Mouse (Mus musculus): Measurements from ENCODE around the gene Tbl1xr1.

Gene Tbl1xr1

DNA sequence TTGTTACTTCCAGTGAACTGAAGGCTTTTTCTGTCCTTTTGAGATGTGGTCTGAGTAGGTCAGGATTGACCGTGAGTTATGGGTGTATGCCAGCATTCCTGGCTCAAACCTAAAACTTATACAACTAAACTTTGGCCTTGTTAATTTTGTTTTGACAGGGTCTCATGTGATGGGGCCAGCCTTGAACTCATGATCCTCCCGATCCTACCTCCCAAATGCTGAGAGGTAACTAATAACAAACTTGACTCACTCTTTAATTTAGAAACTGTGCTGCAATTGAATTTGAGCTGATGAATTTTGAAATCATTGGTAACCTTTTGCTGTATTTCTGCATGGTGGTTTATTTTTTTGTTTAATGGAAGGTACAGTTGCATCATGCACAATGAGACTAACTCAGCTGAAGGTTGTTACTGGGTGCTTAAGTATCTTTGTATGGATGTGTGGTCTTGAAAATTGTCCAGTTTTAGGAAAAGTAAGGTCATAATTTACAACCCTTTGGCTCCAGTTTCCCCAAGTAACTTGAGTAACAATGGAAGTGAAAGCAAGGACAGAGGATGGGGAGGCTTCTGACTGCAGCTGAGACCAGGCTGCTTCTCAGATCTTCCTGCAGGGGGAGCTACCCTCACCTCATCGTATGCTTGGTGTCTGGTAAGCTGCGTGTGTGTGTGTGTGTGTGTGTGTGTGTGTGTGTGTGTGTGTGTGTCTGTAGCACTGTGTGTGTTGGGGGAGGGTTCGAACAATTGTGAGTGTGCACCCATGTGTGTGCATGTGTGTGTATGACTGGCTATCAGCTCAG lies 66.6 kb downstream of the Tbl1xr1 start:
- no peak for DNase-seq (ENCODE audit: low read depth, low spot score)

DNA sequence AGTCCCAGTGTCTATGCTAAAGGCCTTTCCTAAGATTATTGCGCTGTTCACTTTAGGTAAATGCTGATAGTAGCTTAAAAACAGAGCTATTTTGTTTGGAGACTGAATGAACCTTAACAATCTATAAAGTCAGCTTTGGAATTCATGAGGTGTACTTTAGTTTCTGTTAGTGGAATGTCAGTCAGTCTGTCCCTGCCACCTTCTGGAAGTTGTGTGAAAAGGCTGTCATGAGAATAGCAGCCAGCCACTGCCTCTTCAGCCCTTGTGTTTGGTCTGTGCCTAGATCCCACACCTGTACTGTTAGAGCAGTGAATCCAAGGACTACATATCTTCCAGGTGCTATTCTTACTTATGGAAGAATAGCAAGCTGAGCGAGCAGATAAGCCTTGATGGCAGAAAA lies 67.8 kb downstream of the Tbl1xr1 start:
- DNase-seq (ENCODE audit: low read depth, low spot score): no peak

DNA sequence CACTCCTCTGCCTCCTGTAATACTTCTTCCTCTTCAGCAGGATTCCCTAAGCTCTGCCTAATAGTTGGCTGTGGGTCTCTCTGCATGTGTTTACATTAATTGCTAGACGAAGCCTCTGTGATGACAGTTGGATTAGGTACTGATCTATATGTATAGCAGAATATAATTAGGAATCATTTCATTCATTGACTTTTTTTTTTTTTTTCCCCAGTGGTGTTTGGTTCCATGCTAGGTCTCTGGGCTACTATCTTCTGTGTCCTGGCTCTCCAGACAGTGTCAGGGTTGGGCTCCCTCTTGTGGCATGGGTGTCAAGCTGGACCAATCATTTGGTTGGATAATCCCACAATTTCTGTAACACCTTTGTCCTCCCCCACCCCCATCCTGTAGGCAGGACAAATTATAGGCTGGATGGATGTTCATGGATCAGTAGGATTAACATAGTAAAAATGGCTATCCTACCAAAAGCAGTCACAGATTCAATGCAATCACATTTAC lies 71.0 kb downstream of the Tbl1xr1 start:
- no peak for DNase-seq (ENCODE audit: low read depth, low spot score)

DNA sequence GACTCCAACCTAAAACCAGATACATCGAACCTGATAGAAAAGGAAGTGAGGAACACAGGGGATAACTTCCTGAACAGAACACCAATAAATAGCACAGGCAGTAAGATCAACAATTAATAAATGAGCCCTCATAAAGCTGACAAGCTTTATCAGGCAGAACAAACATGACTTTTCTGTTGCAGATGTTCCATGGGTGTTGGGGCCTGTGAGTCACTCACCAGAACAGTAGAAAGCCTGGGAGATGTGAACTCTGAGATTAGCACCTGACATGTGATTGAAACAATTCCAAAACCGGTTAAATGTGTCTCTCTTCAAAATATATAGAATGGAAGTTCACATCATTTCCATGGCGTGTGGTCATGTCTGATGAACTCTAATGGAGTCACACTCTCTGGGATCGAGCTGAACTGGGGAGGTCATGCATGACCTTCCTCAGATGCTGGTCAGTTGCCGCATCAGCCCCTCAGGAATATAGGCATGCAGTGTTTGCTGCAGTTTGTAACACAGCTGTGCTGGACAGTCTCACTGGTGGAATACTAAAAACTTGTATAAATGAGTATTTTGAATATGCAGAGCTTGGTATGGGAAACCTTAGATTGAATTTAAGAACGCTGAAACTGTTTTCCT lies 72.0 kb downstream of the Tbl1xr1 start:
- DNase-seq (ENCODE audit: low read depth, low spot score): no peak

DNA sequence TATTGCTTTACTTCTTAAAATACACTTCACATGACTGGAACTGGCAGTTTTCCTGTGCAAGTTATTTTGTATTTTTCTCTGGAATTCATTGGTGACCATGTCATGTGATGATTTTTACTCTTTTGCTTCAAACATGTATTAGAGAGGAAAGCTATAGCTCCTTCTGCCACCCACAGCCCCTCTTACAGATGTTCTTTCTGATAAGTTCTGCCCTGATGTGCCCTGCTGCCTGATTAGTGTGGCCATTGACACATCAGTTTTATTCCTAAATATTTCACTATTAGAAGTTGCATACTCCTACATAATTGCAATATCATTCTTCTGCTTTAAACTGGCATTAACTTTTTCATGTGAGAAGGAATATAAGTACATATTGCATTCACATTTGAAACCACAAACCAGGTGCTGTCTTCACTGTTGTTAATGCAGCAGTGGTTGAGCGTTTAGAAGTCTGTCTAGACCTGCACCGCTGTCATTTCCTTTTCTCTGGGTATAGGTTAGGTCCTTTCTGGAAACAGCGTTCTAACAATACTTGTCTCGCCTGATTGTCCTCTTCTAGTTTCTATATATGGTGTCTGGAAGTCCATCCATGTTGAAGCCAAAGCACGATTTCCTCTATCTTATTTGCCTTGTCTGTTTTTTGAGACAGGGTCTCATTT lies 74.5 kb downstream of the Tbl1xr1 start:
- no peak for DNase-seq (ENCODE audit: low read depth, low spot score)

DNA sequence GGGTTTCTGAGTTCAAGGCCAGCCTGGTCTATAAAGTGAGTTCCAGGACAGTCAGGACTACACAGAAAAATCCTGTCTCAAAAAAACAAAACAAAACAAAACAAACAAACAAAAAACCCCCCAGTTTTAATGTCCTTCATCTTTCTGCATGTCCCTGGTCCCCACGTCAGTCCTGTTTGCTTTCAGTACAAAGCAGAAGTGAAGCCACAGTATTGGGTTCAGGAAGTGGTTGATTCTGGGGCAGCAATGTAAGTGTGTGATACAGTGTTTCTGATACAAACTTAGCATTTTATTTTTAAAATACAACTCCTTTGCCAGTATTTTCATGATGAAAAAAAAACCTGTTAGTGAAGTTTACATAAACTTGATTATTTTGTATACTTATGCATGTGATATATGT lies 76.3 kb downstream of the Tbl1xr1 start:
- no peak for DNase-seq (ENCODE audit: low read depth, low spot score)

- DNase-seq (ENCODE audit: low read depth, low spot score): no peak
Measured at GRCm38 (mm10) chr3:22154522-22154921, 78.1 kb downstream of the Tbl1xr1 start.

DNA sequence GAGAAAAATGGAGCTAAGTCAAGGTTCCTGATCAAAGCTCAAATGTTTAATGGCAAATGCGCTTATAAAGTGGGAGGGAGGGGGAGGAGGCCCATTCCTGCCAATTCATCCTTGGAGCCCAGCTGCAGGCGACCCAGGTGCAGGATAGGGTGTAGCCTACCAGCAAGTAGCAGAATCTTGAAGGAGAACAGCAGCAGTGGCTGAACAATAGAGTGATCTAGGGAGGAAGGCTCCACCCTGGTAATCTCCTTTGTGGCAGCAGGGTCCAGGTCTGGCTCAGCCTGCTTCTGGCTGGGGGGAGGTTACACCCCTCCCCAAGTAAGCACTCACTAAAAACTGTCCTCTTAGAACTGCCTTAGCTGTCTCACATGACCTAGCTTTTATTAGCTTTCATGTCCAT lies 79.9 kb downstream of the Tbl1xr1 start:
- DNase-seq (ENCODE audit: low read depth, low spot score): no peak

DNA sequence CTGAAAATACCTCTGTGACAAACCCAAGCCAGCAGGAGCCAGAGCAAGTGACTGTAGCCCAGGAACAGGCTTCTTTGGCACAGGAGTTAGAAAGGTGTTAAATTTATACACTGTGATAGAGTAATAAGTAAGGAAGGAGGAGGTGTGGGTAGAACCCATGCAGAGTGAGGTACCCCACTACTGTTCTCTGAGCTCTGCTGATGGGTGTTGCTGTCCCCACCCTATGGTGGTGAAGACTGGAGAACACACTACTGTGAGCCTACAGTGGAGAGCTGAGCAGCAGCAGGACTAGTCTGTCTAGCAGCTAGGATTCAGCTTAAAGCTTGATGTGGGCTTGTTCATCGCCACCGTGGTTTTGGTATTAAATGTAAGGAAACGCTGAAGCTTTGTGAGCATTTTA lies 86.5 kb downstream of the Tbl1xr1 start:
- no peak for DNase-seq (ENCODE audit: low read depth, low spot score)

GRCm38 (mm10) chr3:22167856-22168255 lies 91.4 kb downstream of the Tbl1xr1 start:
- no peak for DNase-seq (ENCODE audit: low read depth, low spot score)

GRCm38 (mm10) chr3:22168432-22168831 lies 92.0 kb downstream of the Tbl1xr1 start:
- no peak for DNase-seq (ENCODE audit: low read depth, low spot score)

- no peak for DNase-seq (ENCODE audit: low read depth, low spot score)
Measured at GRCm38 (mm10) chr3:22171526-22171925, 95.1 kb downstream of the Tbl1xr1 start.

GRCm38 (mm10) chr3:22172410-22172809 lies 96.0 kb downstream of the Tbl1xr1 start:
- DNase-seq (ENCODE audit: low read depth, low spot score): no peak

DNA sequence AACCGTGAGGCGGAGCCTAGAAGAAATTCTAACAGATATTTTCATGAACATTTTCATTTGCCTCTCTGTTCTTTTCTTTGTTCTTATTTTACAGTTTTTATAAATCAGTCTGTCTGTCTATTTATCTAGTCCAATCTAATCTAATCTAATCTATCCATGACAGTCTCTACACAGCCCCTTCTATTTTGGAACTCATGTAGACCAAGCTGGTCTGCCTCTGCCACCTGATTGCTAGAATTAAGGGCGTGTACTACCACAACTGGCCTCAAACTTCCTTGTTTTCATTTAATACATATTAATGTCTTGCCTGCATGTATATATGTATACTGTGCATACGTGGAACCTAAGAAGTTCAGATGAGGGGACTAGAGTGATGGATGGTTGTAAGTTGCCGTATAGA lies 96.7 kb downstream of the Tbl1xr1 start:
- no peak for DNase-seq (ENCODE audit: low read depth, low spot score)

DNA sequence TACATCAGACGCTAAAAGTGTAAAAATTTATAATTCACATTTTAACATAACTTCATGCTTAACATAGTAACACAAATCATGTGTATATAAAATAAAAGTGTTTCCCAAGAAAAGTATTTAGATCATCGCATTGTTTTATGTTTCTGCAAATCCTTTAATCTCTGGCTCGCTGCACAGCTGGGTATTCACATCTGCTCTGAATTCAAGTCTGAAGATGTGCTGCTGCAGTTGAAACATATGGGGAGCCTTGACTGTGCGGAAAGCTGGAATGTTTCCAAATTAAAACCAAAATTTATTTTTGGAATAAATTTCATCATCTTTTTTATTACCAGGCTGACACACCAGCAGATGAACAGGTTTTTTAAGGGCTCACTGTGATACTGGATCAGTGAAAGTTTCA lies 97.8 kb downstream of the Tbl1xr1 start:
- no peak for DNase-seq (ENCODE audit: low read depth, low spot score)

- DNase-seq (ENCODE audit: low read depth, low spot score): no peak
Measured at GRCm38 (mm10) chr3:22180076-22180475, 103.6 kb downstream of the Tbl1xr1 start.

DNA sequence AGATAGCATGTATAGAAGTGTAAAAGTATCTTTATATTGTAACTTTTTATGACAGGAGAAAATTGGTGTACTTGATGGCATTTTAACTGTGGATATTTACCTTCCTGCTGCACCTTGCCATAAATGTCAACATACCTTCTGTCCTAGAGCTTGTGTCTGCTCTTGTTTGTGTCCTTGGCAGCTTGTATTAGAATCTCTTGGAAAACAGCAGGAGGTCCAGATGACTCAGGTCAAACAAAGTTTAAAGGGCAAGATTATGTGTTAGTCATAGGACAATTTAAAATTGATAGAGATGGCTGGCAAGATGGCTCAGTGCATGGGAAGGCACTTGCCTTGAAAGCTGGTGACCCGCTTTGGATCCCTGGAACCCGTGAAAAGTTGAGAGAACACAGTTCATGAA lies 104.6 kb downstream of the Tbl1xr1 start:
- DNase-seq (ENCODE audit: low read depth, low spot score): no peak

DNA sequence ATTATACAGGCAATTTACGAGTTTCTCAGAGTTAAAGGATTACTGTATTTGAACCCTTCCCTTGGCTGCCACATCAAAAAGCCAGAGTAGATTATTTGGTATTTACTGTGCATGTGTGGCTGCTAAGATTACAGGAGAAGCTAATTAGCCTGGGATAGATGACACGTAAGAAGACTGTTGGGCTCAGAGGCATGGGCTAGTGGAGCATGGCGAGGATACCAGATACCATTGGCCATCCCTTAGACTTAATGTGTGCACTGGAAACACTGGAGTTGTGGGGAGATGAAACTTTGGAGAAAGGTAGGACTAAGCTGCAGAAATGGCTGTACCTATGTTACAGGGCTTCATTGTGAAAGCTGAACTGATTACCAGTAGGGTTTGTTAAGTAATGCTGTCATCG lies 108.8 kb downstream of the Tbl1xr1 start:
- DNase-seq (ENCODE audit: low read depth, low spot score): no peak

GRCm38 (mm10) chr3:22190498-22190897 lies 114.0 kb downstream of the Tbl1xr1 start:
- DNase-seq (ENCODE audit: low read depth, low spot score): peak; percentile 37

GRCm38 (mm10) chr3:22192931-22193330 lies 116.5 kb downstream of the Tbl1xr1 start:
- no peak for DNase-seq (ENCODE audit: low read depth, low spot score)

DNA sequence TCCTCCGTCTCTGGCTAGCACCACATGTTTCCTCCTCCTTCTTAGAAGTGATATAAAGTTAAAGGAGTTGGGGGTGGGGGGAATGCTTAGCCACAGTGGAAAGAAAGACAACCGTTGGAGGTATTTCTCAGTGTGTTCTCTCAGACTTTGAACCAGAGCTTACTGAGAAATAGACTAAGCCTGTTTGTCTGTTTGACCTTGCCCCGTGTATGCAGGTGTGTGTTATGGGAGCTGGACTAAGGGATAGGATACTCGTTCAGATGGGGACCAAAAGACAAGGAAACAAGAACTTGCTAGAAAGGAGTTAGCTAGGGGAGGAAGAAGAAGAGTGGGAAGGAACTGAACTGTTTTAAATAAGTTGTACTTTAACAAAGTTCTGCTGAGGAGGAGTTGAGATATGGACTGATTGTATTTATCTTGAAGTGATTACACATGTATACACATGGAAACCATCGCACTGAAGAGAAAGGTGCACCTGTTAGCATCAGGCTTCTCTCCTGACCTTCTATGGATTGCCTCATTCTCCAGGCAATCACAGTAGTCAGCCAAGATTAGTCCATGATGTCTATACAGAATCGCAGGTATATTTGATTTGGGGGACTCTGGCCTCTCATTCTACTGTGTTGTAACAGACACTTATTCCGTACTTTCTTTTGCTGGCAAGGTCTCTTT lies 117.9 kb downstream of the Tbl1xr1 start:
- DNase-seq (ENCODE audit: low read depth, low spot score): no peak

DNA sequence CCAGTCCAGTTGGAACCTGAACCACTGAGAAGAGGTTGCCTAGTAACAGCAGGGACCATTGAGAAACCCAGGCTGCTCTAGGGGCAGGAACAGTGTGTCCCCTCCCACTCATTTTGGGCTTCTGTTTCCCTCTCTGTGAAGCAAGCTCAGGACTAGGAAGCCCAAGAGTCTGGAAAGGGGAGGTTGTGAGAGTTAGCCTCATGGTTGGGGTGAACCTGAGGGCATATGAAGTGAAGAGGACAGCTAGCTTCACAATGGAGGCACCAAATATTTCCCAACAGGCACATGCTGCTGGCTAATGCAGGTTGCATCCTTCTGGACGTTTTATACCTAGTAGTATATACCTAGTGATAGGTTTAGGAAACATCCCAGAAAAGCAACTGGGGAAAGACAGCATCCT lies 122.3 kb downstream of the Tbl1xr1 start:
- no peak for DNase-seq (ENCODE audit: low read depth, low spot score)

All from brain, embryonic 18.5 days (tissue).